Mouse (Mus musculus): Measurements from ENCODE around the gene Nphs2.

DNA sequence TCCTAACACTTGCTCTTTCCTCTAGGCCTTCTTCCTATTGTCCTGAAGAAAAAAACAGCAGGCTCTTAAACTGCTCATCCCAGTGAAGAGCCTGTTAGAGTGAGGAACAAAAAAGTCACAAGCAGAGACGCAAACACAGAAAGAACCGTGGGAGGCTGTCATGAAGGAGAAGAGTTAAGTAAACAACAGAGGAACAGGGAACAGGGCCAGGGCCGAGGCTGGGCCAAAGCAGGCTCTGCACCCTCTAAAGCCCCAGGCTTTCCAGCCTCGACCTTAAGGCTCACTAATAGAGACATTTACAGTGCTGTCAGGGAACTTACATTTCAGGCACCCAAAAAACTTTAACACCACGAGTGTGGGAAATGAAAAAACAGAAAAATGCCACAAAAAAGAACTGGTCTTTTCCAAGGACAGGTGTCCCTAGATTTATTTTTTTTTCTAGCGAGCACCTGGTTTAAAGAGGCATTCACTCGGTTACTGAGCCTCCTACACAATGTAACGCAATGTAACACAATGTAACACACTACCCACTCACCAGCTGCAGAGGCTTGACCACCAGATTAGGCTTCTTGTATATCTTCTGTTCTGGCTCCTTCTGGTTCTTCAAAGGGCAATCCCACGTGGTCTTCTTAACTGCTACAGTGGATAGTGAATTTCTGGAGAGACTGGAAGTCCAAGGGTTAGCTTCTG, 25.5 kb upstream of the Nphs2 start:
- TF ChIP-seq CTCF (IDR thresholded peaks at IDR 0.05; ENCODE audit: extremely low read depth, insufficient read depth, low read length) (no peak), POLR2A (IDR thresholded peaks at IDR 0.05; ENCODE audit: extremely low read depth, insufficient read depth, low read length) (no peak)
